Comparison of ENCODE assay signal across 31 mouse cellular contexts in genomic region chr16:91427461-91427860, GRCm38 (mm10). TPM values are rescaled to one million over a fixed set of nuclear protein-coding genes. Genes with fewer than 3 reads are reported as not detected.
DNase-seq lines count a peak whose midpoint lies in the region; ATAC-seq and TF ChIP-seq lines count a peak whose summit lies in the region.
"Had no signal": no experiment of that assay in that cellular context is flagged by ENCODE, and none has a peak within 500 bp of the region (broad histone marks: within the 10 kb centered on the region; RNA-seq: fewer than 3 reads in every experiment).

No protein-coding gene starts in this region.

- H3K36me3 ChIP-seq in heart, adult 2 months (ENCODE audit: control insufficient read depth, insufficient read depth, low read length) = peaks cover 11% of the 10 kb centered on the region
- peaks cover 41% of the 10 kb centered on the region for H3K36me3 ChIP-seq in kidney, embryonic 15.5 days
- H3K36me3 ChIP-seq: forebrain, embryonic 12.5 days; forebrain, embryonic 15.5 days; hindbrain, embryonic 10.5 days had no signal

- no peak for ATAC-seq in kidney, embryonic 15.5 days (replicated peaks; ENCODE audit: low FRiP score)
- ATAC-seq: activated CD4-positive, CD25-positive, alpha-beta regulatory T cell, adult 4 months; forebrain, embryonic 15.5 days; hindbrain, embryonic 16.5 days had no signal

- DNase-seq in adrenal gland, adult 2 months = peak; percentile 40
- no peak for DNase-seq in adrenal gland, adult 8-10 months
- DNase-seq in heart, adult 2 months = no peak
- no peak for DNase-seq in heart, adult 9 months (ENCODE audit: low spot score in 2 of 2)
- peak; percentile 69 for DNase-seq in kidney, adult 9 months
- DNase-seq in kidney, postnatal 10 days = no peak
- DNase-seq in kidney, postnatal 36 days = peak; percentile 32 to 68
- DNase-seq: cerebellum, adult 11-12 months; cerebellum, adult 8-10 months; cerebellum, postnatal 10 days; cerebellum, postnatal 36 days; embryo, embryonic 11 days; gastrocnemius, postnatal 10 days; gastrocnemius, postnatal 36 days; heart, adult 18-20 months had no signal

- no peak for TF ChIP-seq POLR2A in heart, adult 2 months (IDR thresholded peaks at IDR 0.05; ENCODE audit: insufficient read depth, low read depth, low read length)

- no peaks in the 10 kb centered on the region for H3K79me2 ChIP-seq in heart, adult 2 months (replicated peaks; ENCODE audit: control insufficient read depth, insufficient read depth, low read length)

- intact Hi-C loops in heart, adult 2 months (cut with DNase I) = no loop called here

- TF ChIP-seq CTCF in heart, adult 2 months (IDR thresholded peaks at IDR 0.05) = no peak

- no peaks in the 10 kb centered on the region for H3K9me3 ChIP-seq in kidney, embryonic 15.5 days (replicated peaks)
- H3K9me3 ChIP-seq: embryonic facial prominence, embryonic 10.5 days; embryonic facial prominence, embryonic 13.5 days; forebrain, embryonic 12.5 days; forebrain, embryonic 15.5 days; hindbrain, embryonic 10.5 days; hindbrain, embryonic 13.5 days had no signal

- peaks cover 1% of the 10 kb centered on the region for H3K4me1 ChIP-seq in heart, adult 2 months (ENCODE audit: control insufficient read depth, insufficient read depth, low read length)
- no peaks in the 10 kb centered on the region; the same call in 1 of the 2 replicates for H3K4me1 ChIP-seq in kidney, embryonic 15.5 days
- H3K4me1 ChIP-seq: forebrain, embryonic 12.5 days; forebrain, embryonic 15.5 days; hindbrain, embryonic 13.5 days had no signal

- TF ChIP-seq EP300 in heart, adult 2 months (IDR thresholded peaks at IDR 0.05; ENCODE audit: insufficient read depth, low read depth, low read length) = no peak

- 44% methylated on average over 5 of the region's 5 CpGs for WGBS in heart, adult 2 months
- WGBS in kidney, embryonic 15.5 days = 60% methylated on average over 5 of the region's 5 CpGs

- H3K4me2 ChIP-seq in kidney, embryonic 15.5 days = no peak overlapping the region
- H3K4me2 ChIP-seq: embryonic facial prominence, embryonic 13.5 days; forebrain, embryonic 12.5 days; forebrain, embryonic 15.5 days; heart, embryonic 11.5 days; hindbrain, embryonic 13.5 days had no signal

- peak overlapping the region; percentile 40; the same call in 1 of the 2 replicates for H3K27ac ChIP-seq in heart, adult 2 months
- H3K27ac ChIP-seq in kidney, embryonic 15.5 days = no peak overlapping the region
- H3K27ac ChIP-seq: embryonic facial prominence, embryonic 10.5 days; embryonic facial prominence, embryonic 13.5 days; forebrain, embryonic 12.5 days; forebrain, embryonic 15.5 days; hindbrain, embryonic 10.5 days; hindbrain, embryonic 13.5 days had no signal

- no peaks in the 10 kb centered on the region for H3K27me3 ChIP-seq in heart, adult 2 months (ENCODE audit: control insufficient read depth, insufficient read depth, low read length)
- H3K27me3 ChIP-seq in kidney, embryonic 15.5 days = no peaks in the 10 kb centered on the region
- H3K27me3 ChIP-seq: embryonic facial prominence, embryonic 13.5 days; forebrain, embryonic 12.5 days; forebrain, embryonic 15.5 days; hindbrain, embryonic 13.5 days had no signal

- H3K4me3 ChIP-seq in heart, adult 2 months = no peak overlapping the region
- no peak overlapping the region for H3K4me3 ChIP-seq in kidney, embryonic 15.5 days (replicated peaks)
- H3K4me3 ChIP-seq: embryonic facial prominence, embryonic 10.5 days; embryonic facial prominence, embryonic 13.5 days; erythroblast, embryonic 14.5 days; forebrain, embryonic 12.5 days; forebrain, embryonic 15.5 days; hindbrain, embryonic 10.5 days; hindbrain, embryonic 13.5 days had no signal

- no peak overlapping the region for H3K9ac ChIP-seq in heart, adult 2 months (ENCODE audit: low read depth, low read length)
- H3K9ac ChIP-seq in kidney, embryonic 15.5 days = no peak overlapping the region
- H3K9ac ChIP-seq: embryonic facial prominence, embryonic 13.5 days; forebrain, embryonic 12.5 days; forebrain, embryonic 15.5 days; hindbrain, embryonic 13.5 days had no signal

RNA-seq across cellular contexts. Expression of gene Il10rb, which starts 21.5 kb away (rescaled TPM):
- total RNA-seq in adrenal gland, adult 2 months (2021) = 100 to 1,000 TPM; 255 to 258 TPM
- 97.1 and 107 TPM in 2 replicates for polyA plus RNA-seq in adrenal gland, adult 2 months (2012; rRNA removed)
- 100 to 1,000 TPM; 281 to 305 (median 301) TPM for total RNA-seq in adrenal gland, adult 8-10 months (2022)
- 100 to 1,000 TPM in 1 of 2 experiments, 10 to 100 TPM in 1; 98.2 to 122 TPM for total RNA-seq in heart, adult 2 months (2021)
- 136 and 182 TPM in 2 replicates for polyA plus RNA-seq in heart, adult 2 months (2012; rRNA removed)
- 29.9 and 31.0 TPM in 2 replicates for polyA plus RNA-seq in kidney, embryonic 15.5 days (2015; fragmentation: Nextera tagmentation; extraction: Ambion mirVana)

RNA-seq across cellular contexts. Expression of gene Gm21970, which starts 35.9 kb away (rescaled TPM):
- total RNA-seq in adrenal gland, adult 2 months (2021) = under 1 TPM in 1 of 2 experiments, not detected in 1; 0.69 TPM
- not detected in 2 replicates for polyA plus RNA-seq in adrenal gland, adult 2 months (2012; rRNA removed)
- total RNA-seq in adrenal gland, adult 8-10 months (2022) = under 1 TPM in 1 of 4 experiments, not detected in 3; 0.54 TPM
- total RNA-seq in heart, adult 2 months (2021) = not detected
- not detected in 2 replicates for polyA plus RNA-seq in heart, adult 2 months (2012; rRNA removed)
- not detected in 2 replicates for polyA plus RNA-seq in kidney, embryonic 15.5 days (2015; fragmentation: Nextera tagmentation; extraction: Ambion mirVana)
- total RNA-seq: ES-E14; gastrocnemius, postnatal 10 days; gastrocnemius, postnatal 36 days; heart, adult 18-20 months; heart, postnatal 25 days had no signal
- polyA plus RNA-seq: cortical plate, adult 2 months; embryonic facial prominence, embryonic 10.5 days; embryonic facial prominence, embryonic 13.5 days; erythroblast, embryonic 14.5 days; forebrain, embryonic 12.5 days; forebrain, embryonic 15.5 days; heart, embryonic 11.5 days; heart, embryonic 14.5 days; heart, postnatal 0 days; hindbrain, embryonic 10.5 days; hindbrain, embryonic 13.5 days; hindbrain, embryonic 16.5 days had no signal

RNA-seq across cellular contexts. Expression of gene Ifnar2, which starts 54.9 kb away (rescaled TPM):
- 100 to 1,000 TPM; 112 to 134 TPM for total RNA-seq in adrenal gland, adult 2 months (2021)
- polyA plus RNA-seq in adrenal gland, adult 2 months (2012; rRNA removed) = 225 and 282 TPM in 2 replicates
- 100 to 1,000 TPM in 1 of 4 experiments, 10 to 100 TPM in 3; 83.7 to 103 (median 95.8) TPM for total RNA-seq in adrenal gland, adult 8-10 months (2022)
- total RNA-seq in heart, adult 2 months (2021) = 10 to 100 TPM; 31.2 to 36.0 TPM
- 39.9 and 51.6 TPM in 2 replicates for polyA plus RNA-seq in heart, adult 2 months (2012; rRNA removed)
- 50.5 and 51.8 TPM in 2 replicates for polyA plus RNA-seq in kidney, embryonic 15.5 days (2015; fragmentation: Nextera tagmentation; extraction: Ambion mirVana)

RNA-seq across cellular contexts. Expression of gene Ifnar1, which starts 57.6 kb away (rescaled TPM):
- 10 to 100 TPM; 66.1 to 71.3 TPM for total RNA-seq in adrenal gland, adult 2 months (2021)
- polyA plus RNA-seq in adrenal gland, adult 2 months (2012; rRNA removed) = 10.9 and 11.3 TPM in 2 replicates
- 10 to 100 TPM; 53.4 to 86.0 (median 68.6) TPM for total RNA-seq in adrenal gland, adult 8-10 months (2022)
- total RNA-seq in heart, adult 2 months (2021) = 10 to 100 TPM; 23.6 to 24.0 TPM
- 12.5 and 20.2 TPM in 2 replicates for polyA plus RNA-seq in heart, adult 2 months (2012; rRNA removed)
- polyA plus RNA-seq in kidney, embryonic 15.5 days (2015; fragmentation: Nextera tagmentation; extraction: Ambion mirVana) = 58.5 and 62.2 TPM in 2 replicates

Comparison
In these comparisons a context has a peak if more than half of its experiments do, and no peak if none do; other contexts are left out.
1. DNase-seq: peak in adrenal gland, adult 2 months (single experiment), kidney, adult 9 months (single experiment) and kidney, postnatal 36 days (2 of 2); none in adrenal gland, adult 8-10 months (single experiment), heart, adult 2 months (0 of 2), heart, adult 9 months (0 of 2) and kidney, postnatal 10 days (single experiment).